Mouse (Mus musculus): ENCODE measurements around the gene Zp3.

Zp3 gene

DNA sequence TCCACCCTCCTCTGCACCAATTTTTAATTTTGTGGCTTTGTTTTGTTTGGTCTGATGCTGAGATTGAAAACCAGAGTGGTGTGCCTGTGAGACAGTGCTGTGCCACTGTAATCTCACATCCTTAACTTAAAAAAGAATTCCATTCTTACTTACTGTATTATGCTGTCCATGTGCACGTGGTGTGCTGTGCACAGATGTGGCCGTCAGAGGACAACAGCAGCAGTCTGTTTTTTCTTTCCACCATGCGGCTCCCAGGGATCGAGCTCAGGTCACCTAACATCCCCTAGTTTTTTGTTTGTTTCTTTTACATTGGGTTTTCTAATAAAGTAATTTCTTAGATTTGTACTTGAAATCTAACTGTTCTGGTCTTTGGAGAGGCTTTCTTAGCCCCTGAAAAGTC lies 24.6 kb downstream of the Zp3 start:
- DNase-seq (ENCODE audit: low read depth, low spot score) = no peak

DNA sequence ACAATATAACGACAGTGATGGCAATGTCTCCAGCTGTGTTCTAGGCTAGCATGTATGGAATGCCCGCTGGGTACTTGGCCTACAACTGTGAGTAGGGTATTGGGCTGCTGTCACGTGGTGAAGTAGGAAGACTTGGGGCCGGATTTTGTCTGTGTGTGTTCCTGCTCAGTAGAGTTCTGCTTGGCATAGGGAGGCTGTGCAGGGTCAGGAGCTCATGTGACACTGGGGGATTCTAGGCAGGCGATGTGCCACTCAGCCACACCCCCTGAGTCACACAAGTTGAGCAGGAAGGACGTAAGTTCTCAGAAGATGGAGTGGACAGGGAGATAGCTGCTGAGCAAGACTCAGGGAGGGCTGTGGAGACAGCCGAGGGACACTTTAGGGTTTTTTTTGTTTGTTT lies 27.8 kb downstream of the Zp3 start:
- no peak for DNase-seq (ENCODE audit: low read depth, low spot score)

DNA sequence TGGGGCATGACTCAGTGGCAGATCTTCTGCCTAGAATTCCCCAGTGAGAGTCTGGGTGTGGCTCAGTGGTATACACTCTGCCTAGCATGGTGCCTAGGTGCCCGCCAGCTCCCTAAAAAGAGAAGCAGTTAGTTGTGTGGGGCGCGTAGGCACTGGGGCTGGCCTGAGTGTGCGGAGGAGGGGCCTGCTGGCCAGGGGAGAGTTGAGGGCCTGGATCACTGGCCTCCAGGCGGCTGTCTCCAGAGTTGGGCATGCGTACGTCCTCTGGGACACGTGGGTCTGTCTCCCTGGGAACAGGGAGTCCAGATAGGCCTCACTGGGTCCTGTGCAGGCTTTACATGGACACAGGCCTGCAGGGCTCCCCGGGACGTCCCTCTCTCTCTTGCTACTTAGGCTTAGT lies 35.0 kb downstream of the Zp3 start:
- no peak for DNase-seq (ENCODE audit: low read depth, low spot score)

DNA sequence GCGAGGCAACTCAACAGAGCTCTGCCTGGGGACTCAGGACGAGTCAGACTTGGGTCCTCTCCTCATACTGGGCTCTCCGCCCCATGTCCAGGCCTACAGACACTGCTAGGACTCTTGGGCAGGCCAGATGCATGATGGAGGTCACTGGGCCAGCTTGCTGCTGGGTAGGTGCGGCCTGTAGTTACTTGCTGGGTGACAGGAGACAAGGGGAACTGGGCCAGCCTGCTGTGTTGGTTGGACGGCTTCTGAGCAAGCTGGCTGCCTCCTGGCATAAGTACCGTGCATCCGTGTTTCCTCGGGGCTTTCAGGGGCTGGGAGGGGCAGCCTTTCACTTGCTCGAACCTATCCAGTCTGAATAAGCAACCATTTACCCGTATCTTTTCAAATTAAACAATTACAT lies 35.7 kb downstream of the Zp3 start:
- DNase-seq (ENCODE audit: low read depth, low spot score) = no peak

DNA sequence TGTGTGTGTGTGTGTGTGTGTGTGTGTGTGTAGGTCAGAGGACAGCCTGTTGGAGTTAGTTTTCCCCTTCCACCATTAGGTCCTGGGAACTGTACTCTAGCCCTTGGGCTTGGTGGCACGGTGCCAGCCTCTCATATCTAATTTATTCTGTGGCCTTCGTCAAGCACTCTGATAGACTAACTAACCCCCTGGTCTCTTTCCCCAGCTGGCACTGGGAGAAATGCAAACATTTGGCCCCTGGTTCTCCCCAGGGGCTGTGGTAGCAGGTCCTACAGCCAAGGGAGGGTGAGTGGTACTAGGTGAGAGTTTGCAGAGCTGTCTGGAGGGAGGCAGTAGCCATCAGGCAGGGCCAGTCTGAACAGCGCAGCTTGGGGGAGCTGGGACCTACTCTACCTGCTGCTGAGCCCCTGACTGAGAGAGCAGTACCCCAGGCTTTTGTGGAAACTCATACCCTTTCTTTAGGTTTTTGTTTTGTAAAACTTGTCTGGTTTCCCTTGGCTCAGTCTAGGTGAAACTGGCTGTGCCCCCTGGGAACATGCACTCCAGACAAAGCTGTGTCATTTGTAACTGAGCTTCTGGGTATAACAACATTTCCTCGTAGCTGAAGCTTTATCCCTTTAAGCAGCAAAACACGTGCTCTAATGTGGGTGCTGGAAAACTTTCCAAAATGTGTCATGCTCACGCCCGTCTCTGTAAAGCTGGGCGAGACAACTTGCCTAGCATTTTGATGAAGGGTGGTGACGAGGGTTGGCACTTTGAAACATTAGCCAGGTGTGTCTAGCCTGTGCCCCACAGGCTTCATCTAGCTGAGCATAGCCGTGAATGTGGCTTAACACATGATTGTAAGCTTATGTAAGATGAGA lies 36.3 kb downstream of the Zp3 start:
- DNase-seq (ENCODE audit: low read depth, low spot score) = no peak

DNA sequence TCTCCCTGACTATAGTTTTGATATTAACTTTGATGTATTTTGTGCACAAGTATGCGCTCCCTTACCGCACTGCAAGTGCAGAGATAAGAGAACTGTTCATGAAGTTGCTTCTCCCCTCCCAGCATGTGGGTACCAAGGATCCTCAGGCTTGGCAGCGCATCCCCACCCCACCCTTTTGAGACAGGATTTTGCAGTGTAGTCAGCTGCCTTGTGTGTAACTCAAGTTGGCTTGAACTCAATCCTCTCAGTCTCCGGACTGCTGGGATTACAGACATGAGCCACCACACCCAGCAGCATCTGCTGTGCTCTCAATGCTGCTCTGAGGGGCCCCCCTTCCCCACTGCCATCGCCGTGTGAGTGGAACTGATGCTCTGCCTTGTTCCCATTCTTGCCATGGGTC lies 37.4 kb downstream of the Zp3 start:
- DNase-seq (ENCODE audit: low read depth, low spot score) = no peak

DNA sequence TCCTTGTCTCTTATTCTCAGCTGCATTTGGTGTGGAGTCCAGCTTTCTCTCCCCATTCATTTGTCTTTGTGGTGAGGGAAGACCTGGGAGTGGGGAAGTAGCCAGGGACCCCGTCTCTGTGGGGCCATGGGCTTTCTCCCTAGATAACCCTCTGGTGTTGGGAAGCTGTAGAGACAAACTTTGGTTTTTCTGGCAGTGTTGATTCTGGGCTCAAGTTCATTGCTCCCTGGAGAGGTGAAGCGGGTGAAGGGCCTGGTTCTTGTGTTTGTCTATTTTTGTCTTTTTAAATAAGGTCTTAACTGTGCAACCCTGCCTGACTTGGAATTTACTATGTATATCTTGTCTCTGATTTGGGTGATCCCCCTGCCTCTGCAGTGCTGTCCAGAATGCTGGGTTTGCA lies 38.8 kb downstream of the Zp3 start:
- no peak for DNase-seq (ENCODE audit: low read depth, low spot score)

DNA sequence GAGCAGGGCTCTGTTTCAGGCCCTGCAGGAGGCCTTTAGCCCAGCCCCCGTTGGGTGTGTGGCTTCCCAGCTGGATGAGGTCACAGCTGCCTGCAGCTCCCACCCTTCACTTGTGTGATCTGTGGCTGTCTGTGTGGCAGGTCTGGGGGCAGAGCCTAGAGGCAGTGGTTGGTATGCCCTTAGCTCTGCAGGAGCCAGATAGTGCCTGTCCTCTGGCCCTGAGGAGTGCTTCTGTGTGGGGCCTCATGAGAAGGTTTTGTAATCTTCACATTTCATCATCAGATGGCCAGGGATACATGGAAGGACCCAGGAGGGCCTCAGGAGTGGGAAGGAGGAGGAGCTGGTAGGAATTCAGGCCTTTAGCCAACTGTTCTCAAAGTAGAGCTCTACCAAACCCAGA lies 40.0 kb downstream of the Zp3 start:
- no peak for DNase-seq (ENCODE audit: low read depth, low spot score)

DNA sequence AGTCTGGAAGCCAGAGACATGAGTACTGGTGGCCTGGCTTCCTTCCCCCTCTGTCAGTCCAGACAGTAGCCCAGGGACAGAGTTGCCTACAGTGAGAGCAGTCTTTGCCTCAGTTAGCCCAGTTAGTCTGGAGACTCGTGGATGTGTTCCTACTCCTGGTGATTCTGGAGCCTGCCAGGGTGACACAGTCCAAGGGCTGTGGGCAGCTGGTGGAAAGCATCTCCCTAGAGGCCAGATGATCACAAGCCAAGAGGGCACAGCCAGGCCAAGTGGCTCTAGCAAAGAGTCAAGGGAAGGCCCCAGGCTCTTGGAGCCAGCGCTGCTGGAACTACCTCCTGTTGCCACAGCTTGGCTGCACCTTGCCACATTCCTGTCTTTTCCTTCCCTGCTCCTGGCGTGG lies 45.8 kb downstream of the Zp3 start:
- no peak for DNase-seq (ENCODE audit: low read depth, low spot score)

DNA sequence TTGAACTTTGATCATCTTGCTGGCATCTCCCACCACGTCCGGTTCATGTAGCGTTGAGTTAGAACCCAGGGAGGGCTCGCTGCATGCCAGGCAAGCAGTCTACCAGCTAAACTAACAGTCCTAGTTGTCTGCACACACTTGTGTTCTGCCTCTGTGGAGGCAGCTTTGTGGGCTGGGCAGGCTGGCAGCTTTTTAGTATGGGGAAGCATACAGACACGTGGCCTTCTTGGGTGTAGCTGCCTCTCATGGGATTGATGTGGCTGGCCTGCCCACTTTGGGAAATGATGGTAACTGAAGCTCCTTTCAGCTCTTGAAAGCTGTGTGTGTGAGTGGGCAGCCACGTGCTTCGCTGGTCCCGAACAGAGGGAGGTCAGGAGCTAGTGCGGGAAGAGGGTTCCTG lies 47.0 kb downstream of the Zp3 start:
- DNase-seq (ENCODE audit: low read depth, low spot score) = peak; percentile 17

DNA sequence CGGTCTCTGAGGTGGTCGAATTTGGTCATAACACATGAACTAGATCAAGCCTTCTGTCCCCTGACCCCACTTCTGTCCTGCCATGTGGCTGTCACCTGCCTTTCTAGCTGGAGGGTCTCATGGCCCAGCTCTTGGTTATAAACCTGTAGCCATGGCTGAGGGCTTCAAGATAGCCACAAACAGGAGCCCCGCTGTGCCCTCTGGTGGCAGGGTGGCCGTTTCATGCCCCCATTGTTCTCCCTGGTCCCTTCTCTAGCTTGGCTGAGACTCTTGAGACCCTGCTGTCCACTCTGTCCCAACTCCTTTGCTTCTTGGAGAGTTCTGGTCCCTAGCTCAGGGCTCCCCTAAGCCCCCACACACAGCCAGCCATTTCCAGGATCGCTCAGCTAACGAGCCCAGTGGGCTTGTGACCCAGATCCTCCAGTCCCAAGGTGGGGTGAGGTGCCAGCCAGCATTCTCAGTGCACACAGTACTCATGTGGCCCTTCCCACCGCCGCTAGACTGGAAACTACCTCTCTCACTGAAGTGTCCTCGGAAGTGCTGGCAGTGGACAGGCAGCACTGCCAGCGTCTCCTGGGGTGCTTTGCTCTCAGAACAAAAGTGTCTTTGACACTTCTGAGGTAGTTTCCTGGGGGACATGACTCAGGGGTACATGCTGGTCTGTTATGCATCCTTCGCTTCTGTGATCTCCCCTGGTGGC lies 47.9 kb downstream of the Zp3 start:
- DNase-seq (ENCODE audit: low read depth, low spot score) = no peak

DNA sequence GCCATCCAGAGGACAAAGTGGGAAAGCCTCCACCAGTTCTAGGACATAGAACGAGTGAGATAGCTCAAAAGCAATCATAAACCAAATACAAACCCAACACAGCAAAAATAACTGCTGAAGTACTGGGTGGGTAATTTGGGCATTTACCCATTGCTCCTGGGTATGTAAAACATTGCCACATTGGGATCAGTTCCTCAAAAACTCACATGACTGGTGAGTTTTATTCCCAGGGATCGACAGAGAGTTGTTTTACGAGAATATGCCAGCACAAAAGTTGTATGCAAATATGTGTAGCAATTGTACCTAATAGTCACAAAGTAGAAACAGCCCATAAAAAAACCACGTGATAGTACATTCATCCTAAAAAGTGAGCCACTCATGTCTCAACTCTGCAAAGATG lies 55.0 kb downstream of the Zp3 start:
- DNase-seq (ENCODE audit: low read depth, low spot score) = no peak

DNA sequence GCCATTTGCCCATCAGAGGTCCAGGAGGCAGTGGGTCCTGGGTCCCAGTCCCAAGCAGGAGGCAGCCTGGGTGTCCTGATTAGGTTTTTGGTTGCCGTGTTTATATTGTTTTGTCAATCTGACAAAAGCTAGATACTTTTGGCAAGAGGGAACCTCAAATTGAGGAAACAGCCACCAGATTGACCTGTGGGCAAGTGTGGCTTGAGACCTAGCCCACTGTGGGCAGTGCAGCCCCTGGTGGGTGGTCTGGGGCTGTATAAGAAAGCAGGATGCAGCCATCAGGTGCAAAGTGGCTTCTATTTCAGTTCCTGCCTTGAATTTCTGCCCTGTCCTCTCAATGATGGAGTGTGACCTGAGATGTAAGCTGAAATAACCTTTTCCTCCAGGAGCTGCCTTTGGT lies 55.4 kb downstream of the Zp3 start:
- no peak for DNase-seq (ENCODE audit: low read depth, low spot score)

DNA sequence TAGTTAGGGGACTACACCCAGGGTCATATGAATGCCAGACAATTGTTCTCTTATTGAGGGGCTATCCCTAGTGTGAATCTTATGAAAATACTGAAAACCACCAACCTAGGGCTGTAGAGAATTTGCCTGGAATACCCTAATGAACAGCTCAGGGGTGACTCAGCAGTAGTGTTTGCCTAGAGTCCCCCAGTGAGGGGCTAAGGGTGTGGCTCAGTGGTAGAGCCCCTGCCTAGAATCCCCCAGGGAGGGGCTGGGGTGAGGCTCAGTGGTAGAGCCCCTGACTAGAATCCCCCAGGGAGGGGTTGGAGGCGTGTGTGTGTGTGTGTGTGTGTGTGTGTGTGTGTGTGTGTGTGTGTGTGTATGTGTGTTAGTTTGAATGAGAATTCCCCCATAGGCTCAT lies 56.8 kb downstream of the Zp3 start:
- DNase-seq (ENCODE audit: low read depth, low spot score) = no peak

Data from telencephalon, adult 2 months (tissue).